Mouse (Mus musculus) T-helper 1 cell (primary cell): ENCODE results near the gene Bpgm.

ENCODE experiments used
- in situ Hi-C: fragments of 300-600 bp; cut with MboI, MseI; formaldehyde crosslinking; loops from one replicate; pipeline ENCODE4 v1.15.1; 2025; ENCODE audit warnings: high pct_unique_total_duplicates

Gene Bpgm

GRCm38 (mm10) chr6:34483811-34484210 lies 7.8 kb downstream of the Bpgm start:
- in situ Hi-C loops, result no loop called here

DNA sequence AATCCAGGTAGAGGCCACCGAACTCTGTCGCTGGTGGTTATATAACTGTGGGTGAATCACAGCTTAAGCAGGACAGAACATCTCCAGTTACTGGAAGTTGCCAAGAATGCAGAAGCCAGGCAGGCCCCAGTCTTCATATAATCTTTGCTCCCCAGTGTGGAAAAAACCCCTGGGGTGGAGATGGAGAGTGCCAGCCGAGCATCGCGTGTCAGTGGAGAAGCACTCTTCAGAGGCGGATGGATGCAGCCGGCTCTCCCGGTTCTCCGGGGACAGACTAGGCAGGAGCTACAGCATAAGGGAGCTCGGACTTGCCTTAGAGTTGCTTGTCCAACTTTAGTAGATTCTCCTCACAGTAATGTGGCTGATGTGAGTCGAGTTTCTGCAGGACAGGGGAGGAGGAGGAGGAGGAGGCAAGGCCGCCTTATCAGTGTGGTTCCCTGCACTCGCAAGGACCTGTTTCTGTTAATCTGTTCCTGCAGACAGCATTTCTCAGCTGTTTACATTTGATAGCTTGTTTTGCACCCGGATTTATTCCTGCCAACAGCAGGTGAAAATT lies 10.1 kb downstream of the Bpgm start:
- in situ Hi-C loops, result no loop called here

- in situ Hi-C loops, result no loop called here
Observed at GRCm38 (mm10) chr6:34493327-34494095, 17.5 kb downstream of the Bpgm start.

- in situ Hi-C loops, result no loop called here
Observed at GRCm38 (mm10) chr6:34495140-34495551, 19.1 kb downstream of the Bpgm start.

DNA sequence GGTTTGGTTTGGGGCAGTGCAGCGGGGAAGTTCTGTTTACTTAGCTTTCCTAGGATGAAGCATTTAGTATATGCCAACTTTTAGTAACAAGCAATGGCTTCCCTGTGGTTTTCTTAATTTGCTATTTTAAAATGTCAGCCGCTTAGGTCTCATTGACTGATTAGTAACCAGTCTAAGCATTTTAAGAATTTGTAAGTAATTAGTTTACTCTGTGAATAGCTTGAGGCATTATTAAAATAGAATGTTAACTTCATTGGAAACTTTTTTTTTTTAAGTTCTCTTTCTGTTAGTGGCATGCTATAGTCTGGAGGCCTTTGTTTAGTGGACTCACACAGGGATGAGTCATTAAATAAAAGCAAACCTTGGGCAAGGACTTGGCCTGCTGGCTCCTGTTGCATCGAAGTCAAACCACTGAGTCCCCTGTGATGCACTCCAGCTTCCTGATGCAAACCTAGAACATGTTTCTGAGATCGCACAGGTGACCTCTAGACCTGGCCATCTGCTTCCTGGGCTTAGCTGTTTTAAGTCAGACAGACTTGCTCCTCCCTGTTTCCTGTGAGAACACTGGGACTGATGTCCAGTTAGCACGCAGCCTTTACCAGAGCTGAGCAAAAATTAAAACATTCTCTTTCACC lies 22.1 kb downstream of the Bpgm start:
- in situ Hi-C loops, result no loop called here

- in situ Hi-C loops, result no loop called here
Observed at GRCm38 (mm10) chr6:34502291-34502690, 26.3 kb downstream of the Bpgm start.

DNA sequence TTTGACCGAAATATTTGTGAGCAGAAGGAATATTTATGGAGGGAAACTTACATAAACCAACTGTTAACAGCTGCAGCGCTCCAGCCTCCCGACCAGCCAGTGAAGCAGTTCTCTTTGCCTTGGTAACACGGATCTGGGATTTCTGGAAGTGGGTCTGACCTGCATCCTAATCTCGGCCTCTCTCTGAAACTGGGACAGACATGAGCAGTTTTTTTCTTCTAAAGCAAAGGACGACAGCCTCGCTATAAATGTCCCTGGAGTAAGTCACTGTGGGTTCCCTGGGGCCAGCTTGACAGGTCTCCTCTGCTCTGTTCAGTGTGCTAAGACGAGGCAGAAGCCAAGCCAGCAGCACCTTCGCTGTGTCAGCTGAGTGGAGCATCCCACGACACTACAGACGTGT lies 29.9 kb downstream of the Bpgm start:
- in situ Hi-C loops, result loop anchor here (5.0 kb wide), 1 partner anchor 256 kb away; no protein-coding TSS in a partner anchor

GRCm38 (mm10) chr6:34507581-34507980 lies 31.6 kb downstream of the Bpgm start:
- in situ Hi-C loops, result loop anchor here (5.0 kb wide), 1 partner anchor 255 kb away; no protein-coding TSS in a partner anchor

- in situ Hi-C loops, result loop anchor here (5.0 kb wide), 1 partner anchor 254 kb away; no protein-coding TSS in a partner anchor
Observed at GRCm38 (mm10) chr6:34508016-34508415, 32.0 kb downstream of the Bpgm start.

GRCm38 (mm10) chr6:34510277-34510676 lies 34.3 kb downstream of the Bpgm start:
- in situ Hi-C loops, result no loop called here

- in situ Hi-C loops, result no loop called here
Observed at GRCm38 (mm10) chr6:34511410-34511809, 35.4 kb downstream of the Bpgm start.

DNA sequence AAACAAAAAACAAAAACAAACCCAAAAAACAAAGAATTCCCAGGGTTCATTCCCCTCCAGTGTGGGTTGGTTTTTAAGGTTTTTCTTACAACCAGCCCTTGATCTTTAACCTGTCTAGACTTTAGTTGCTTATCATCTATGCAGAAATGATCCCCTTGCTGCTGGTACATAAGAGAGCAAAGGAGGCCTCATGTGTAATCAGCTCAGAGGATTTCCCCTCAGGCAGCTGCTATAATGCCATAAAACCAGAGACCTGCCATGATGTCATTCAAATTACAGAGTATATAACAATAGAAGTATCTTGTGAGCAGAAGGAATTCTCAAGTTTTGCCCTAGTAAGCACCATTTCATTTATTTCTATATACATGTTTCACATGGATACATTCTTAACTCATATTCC lies 36.7 kb downstream of the Bpgm start:
- in situ Hi-C loops, result no loop called here

DNA sequence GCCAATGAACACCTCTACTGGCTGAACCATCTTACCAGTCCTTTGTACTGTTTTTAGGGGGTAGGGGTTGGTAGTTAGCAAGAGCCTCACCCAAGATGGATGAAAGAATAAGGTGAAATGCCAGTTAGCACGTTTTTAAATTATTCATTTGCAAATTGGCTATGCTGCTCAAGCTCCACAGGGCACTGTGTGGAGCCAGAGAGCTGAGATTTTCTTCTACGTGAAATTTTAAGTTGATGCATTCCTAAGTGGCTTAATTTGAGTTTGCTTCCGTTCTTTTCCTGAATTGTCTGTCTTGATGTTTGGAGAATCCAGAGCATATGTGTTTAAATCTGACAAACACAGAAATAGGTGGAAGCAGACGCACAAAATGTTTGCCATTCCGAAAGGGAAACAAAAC lies 38.6 kb downstream of the Bpgm start:
- in situ Hi-C loops, result no loop called here

DNA sequence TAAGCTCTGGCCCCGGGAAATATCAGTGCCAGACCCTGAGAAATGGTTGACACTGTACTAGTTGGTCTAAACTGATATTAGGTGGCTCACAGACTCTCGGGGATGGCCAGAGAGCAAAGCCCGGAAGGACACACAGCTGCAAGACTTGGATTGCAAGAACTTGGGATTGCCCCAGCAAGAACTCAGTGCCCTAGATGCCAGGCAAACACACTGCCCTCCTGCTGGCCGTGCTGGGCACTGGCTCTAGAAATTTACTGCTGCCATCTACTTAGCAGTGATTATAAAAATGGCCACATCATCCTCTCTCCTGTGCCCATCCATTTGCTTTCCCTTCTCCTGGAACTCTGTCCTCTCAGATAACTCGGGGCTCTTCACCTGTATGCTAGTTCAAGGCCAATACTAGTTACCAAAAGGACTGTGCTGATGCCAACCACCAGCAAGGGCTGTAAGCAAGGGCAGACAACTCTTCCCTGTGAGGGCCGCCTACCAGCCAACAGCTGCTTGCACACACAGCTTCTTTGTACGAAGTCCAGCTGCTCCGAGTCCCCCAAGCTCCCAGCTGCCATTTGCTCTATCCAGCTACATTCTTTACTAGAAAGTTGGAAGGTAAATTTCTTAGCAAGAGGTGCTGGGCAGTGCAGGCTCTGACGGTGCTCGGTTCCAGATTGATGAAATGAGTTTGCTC lies 39.2 kb downstream of the Bpgm start:
- in situ Hi-C loops, result no loop called here

- in situ Hi-C loops, result no loop called here
Observed at GRCm38 (mm10) chr6:34515783-34516099, 39.7 kb downstream of the Bpgm start.

DNA sequence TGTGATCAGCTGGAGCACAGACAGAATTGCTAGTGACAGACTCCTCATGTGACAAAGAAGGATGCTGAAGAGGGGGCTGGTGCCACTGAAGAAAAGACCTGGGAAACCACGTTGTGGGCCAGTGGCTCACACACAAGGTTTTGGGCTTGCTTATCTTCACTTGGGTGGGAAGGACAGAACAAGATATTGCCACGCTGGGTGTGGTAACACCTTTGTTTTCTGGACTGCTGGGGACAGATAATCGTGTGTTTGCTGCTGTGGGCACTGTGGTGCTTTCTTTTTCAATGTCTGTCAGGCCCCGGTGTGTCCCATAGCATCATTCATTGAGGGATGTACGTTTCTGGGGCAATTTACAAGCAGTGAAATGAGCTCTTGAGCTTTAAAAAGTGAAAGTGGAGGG lies 41.7 kb downstream of the Bpgm start:
- in situ Hi-C loops, result no loop called here

DNA sequence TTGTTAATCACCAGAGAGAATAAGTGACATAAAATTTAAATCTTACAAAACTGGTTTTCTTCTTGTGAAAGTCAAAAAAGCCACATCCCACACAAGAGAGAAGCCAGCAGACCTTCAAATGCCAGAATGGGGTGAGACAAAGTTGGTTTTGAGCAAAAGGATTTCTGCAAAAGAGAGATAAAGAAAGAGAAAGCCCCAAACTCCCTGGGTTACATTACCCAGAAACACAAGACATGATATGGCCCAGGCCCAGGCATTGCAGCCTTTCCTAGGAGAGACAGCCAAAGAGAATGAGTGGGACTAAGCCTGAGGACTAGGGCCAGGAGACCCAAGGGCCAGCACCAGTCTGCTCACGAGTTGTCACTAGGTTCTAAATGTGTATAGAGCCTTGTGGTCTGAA lies 43.1 kb downstream of the Bpgm start:
- in situ Hi-C loops, result no loop called here

DNA sequence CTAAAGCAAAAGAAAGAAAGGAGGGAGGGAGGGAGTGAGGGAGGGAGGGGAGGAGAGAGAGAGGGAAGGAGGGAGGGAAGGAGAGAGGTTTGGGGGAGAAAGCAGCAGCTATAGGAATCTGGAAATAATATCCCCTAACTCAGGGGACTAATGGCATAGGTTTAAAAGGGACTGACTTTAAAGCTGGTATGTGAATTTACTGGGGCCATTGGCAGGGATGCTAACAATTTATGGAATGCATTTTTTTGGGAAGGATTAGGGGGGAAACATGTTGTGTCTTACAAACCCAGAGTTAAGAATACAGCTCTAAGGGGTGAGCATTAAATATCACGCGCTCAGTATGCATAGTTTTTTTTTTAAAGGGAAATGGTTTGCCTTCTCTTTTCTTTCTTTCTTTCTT lies 44.5 kb downstream of the Bpgm start:
- in situ Hi-C loops, result no loop called here

- in situ Hi-C loops, result no loop called here
Observed at GRCm38 (mm10) chr6:34520912-34521311, 44.9 kb downstream of the Bpgm start.

GRCm38 (mm10) chr6:34523476-34523875 lies 47.5 kb downstream of the Bpgm start:
- in situ Hi-C loops, result no loop called here

- in situ Hi-C loops, result no loop called here
Observed at GRCm38 (mm10) chr6:34525499-34525924, 49.5 kb downstream of the Bpgm start.

DNA sequence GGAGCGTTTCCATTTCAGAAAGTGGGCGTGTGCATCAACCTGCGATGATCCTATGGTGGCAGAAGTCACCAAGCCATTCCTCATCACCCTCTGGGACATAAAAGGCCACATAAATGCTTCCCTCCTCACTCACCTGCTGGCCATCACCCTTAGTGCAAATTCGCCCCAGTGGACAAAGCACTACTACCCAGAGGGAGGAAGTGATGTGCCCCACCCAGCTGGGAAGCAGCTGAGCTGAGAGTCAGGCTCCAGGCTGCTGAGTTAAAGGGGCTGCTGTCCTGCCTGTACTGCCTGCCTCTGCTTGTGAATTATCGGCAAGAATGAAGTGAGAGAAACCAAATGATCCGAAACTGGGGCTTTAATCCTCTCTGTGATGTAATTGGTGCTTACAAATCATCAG lies 49.9 kb downstream of the Bpgm start:
- in situ Hi-C loops, result no loop called here
